9 mouse cellular contexts compared by ENCODE assay signal in the genomic region with DNA sequence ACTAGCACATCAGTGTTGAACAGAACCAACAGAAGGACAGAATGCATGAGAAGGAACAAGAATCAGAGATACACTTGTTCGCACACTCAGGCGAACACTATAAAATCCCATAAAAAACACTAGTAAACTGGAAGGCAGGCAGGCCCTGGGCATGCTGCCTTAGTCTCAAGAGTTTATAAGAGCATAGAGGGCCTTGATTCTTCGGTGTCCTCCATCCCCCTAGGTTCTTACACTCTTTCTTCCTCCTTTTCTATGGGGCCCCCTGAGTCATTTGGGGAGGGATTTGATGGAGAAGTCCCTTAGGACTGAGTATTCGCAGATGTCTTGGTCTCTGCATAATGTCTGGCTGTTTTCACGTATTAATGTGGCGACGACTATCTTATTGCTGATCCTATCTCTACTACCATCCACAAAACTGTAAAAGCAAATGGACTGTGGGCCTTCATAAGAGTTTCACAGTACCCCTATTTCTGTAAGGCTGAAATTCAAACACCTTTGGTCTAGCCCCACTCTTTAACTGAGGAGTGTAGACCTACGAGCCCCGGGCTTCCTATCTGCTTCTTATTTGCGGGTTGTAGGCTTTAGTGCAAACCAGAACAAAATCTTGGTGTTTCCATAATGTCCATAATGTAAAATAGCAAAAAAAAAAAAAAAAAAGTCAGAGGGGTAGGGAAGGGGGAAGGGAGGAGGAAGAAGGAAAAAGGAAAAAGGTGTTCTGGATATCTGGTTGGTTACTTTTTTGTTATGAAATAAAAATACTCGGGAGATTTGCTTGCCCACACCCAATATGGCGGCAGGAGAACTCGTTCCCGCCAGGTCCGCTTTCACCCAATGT. TPM values are rescaled to one million over a fixed set of nuclear protein-coding genes. Genes with fewer than 3 reads are reported as not detected.
DNase-seq lines count a peak whose midpoint lies in the region; ATAC-seq and TF ChIP-seq lines count a peak whose summit lies in the region.
"Had no signal": no experiment of that assay in that cellular context is flagged by ENCODE, and none has a peak within 500 bp of the region (broad histone marks: within the 10 kb centered on the region; RNA-seq: fewer than 3 reads in every experiment).

No protein-coding gene starts in this region.

- no peak overlapping the region for H3K4me2 ChIP-seq in CH12.LX (ENCODE audit: insufficient read depth, low read depth, poor library complexity, severe bottlenecking)
- no peak overlapping the region for H3K4me2 ChIP-seq in forebrain, embryonic 11.5 days (ENCODE audit: low read depth, low read length, severe bottlenecking)
- peak overlapping the region; percentile 82 for H3K4me2 ChIP-seq in liver, embryonic 12.5 days

- in situ Hi-C loops in CH12.LX (cut with MboI; ENCODE audit: low pct_ligation_motif_present, low pct_unique_long_range_greater_than_20kb, low sequenced_read_pairs), result no loop called here

- no peak overlapping the region; the same call in 1 of the 2 replicates for H3K9ac ChIP-seq in CH12.LX (ENCODE audit: insufficient read depth, low read depth)
- no peak overlapping the region for H3K9ac ChIP-seq in forebrain, embryonic 11.5 days (ENCODE audit: low read length)
- peak overlapping the region; percentile 97; the same call in 1 of the 2 replicates for H3K9ac ChIP-seq in liver, embryonic 12.5 days

- peaks cover 16 to 27% of the 10 kb centered on the region in 2 experiments for H3K36me3 ChIP-seq in CH12.LX (replicated peaks in 1 of 2; ENCODE audit: control insufficient read depth in 1 of 2, insufficient read depth in 1 of 2, low read length in 1 of 2)
- peaks cover 3% of the 10 kb centered on the region; the same call in 1 of the 2 replicates for H3K36me3 ChIP-seq in forebrain, embryonic 11.5 days (ENCODE audit: control insufficient read depth, insufficient read depth, low read length)
- peaks cover 32% of the 10 kb centered on the region for H3K36me3 ChIP-seq in liver, embryonic 12.5 days

- H3K4me1 ChIP-seq in CH12.LX (ENCODE audit: control insufficient read depth in 1 of 2, insufficient read depth in 2 of 2), result peaks cover 5 to 27% of the 10 kb centered on the region in 2 experiments
- H3K4me1 ChIP-seq in forebrain, embryonic 11.5 days (replicated peaks; ENCODE audit: control insufficient read depth, insufficient read depth, low read length), result peaks cover 4% of the 10 kb centered on the region
- peaks cover 33% of the 10 kb centered on the region for H3K4me1 ChIP-seq in liver, embryonic 12.5 days

- TF ChIP-seq POLR2A in CH12.LX (IDR thresholded peaks at IDR 0.05; ENCODE audit: low read depth, low read length), result no peak

- dilution Hi-C loops in CH12.LX (cut with MboI; ENCODE audit: extremely low pct_ligation_motif_present, extremely low pct_unique_long_range_greater_than_20kb, low sequenced_read_pairs), result no loop called here

- no peak for TF ChIP-seq EP300 in CH12.LX (IDR thresholded peaks at IDR 0.05; ENCODE audit: low read length)

- 55% methylated on average over 15 of the region's 15 CpGs for WGBS in forebrain, embryonic 11.5 days
- WGBS in liver, embryonic 12.5 days (ENCODE audit: insufficient replicate concordance), result 47% methylated on average over 15 of the region's 15 CpGs

- H3K27me3 ChIP-seq in CH12.LX (replicated peaks), result no peaks in the 10 kb centered on the region
- no peaks in the 10 kb centered on the region for H3K27me3 ChIP-seq in forebrain, embryonic 11.5 days (ENCODE audit: control insufficient read depth, insufficient read depth, low read length)
- H3K27me3 ChIP-seq in liver, embryonic 12.5 days (replicated peaks), result peaks cover 12% of the 10 kb centered on the region; the same call in 1 of the 2 replicates

- peaks cover 34% of the 10 kb centered on the region for H3K79me2 ChIP-seq in CH12.LX (replicated peaks; ENCODE audit: control insufficient read depth, extremely low read depth, insufficient read depth, poor library complexity, severe bottlenecking)

- H3K27ac ChIP-seq in CH12.LX (ENCODE audit: insufficient read depth, low read depth), result no peak overlapping the region
- no peak overlapping the region; the same call in 1 of the 2 replicates for H3K27ac ChIP-seq in forebrain, embryonic 11.5 days (ENCODE audit: low read depth, low read length)
- H3K27ac ChIP-seq in liver, embryonic 12.5 days, result peak overlapping the region; percentile 97

- TF ChIP-seq CTCF in CH12.LX (conservative IDR thresholded peaks at IDR 0.05 in 1 of 2, IDR thresholded peaks at IDR 0.05 in 1 of 2; ENCODE audit: low read depth in 2 of 2, low read length in 2 of 2), result no peak

- peak overlapping the region in 1 of 3 experiments; percentile 91 for H3K4me3 ChIP-seq in CH12.LX (replicated peaks in 1 of 3; ENCODE audit: low read depth in 2 of 3, low read length in 2 of 3, poor library complexity in 1 of 3)
- H3K4me3 ChIP-seq in forebrain, embryonic 11.5 days (ENCODE audit: low read depth, low read length), result peak overlapping the region; percentile 67
- H3K4me3 ChIP-seq in liver, embryonic 12.5 days, result peak overlapping the region; percentile 91

- peak; percentile 14; the same call in 1 of the 2 replicates for ATAC-seq in frontal cortex, adult (ENCODE audit: low TSS enrichment)
- ATAC-seq in forebrain, embryonic 11.5 days (replicated peaks; ENCODE audit: low FRiP score), result peak; percentile 2; the same call in 1 of the 2 replicates
- ATAC-seq in liver, embryonic 12.5 days, result no peak
- no peak for ATAC-seq in megakaryocyte-erythroid progenitor cell, adult 5-6 weeks (replicated peaks; ENCODE audit: low FRiP score, low TSS enrichment, poor library complexity, severe bottlenecking)

- H3K9me3 ChIP-seq in CH12.LX (replicated peaks; ENCODE audit: low read length), result no peaks in the 10 kb centered on the region
- no peaks in the 10 kb centered on the region for H3K9me3 ChIP-seq in forebrain, embryonic 11.5 days (ENCODE audit: control insufficient read depth, low read length)
- no peaks in the 10 kb centered on the region for H3K9me3 ChIP-seq in liver, embryonic 12.5 days (replicated peaks)

- DNase-seq in frontal cortex, postnatal 36 days (ENCODE audit: low spot score in 2 of 2), result no peak
- DNase-seq in CH12.LX (ENCODE audit: extremely low read depth) (peak; percentile 15), adipocyte (ENCODE audit: low spot score) (no peak)
- DNase-seq in forebrain, embryonic 11.5 days (ENCODE audit: low spot score), result peak; percentile 50
- no peak for DNase-seq in adrenal gland, adult 18-20 months (ENCODE audit: low spot score in 2 of 2)

- TF ChIP-seq RAD21 in CH12.LX (IDR thresholded peaks at IDR 0.05; ENCODE audit: low read depth, low read length), result no peak

TF ChIP-seq in CH12.LX, 34 proteins besides CTCF, POLR2A, EP300 and RAD21:
- TF ChIP-seq POLR2AphosphoS2 (IDR thresholded peaks at IDR 0.05; ENCODE audit: low read depth, low read length), result no peak
- TF ChIP-seq USF1 (IDR thresholded peaks at IDR 0.05; ENCODE audit: low read depth, low read length), result no peak
- no peak for TF ChIP-seq ZKSCAN1 (IDR thresholded peaks at IDR 0.05; ENCODE audit: borderline replicate concordance, low read depth, low read length)
- no peak for TF ChIP-seq ZMIZ1 (IDR thresholded peaks at IDR 0.05; ENCODE audit: low read depth, low read length)
- no peak for TF ChIP-seq MYC (IDR thresholded peaks at IDR 0.05; ENCODE audit: low read depth, low read length)

RNA-seq across cellular contexts. Expression of gene Rrm1, which starts 0.5 kb away (rescaled TPM):
- 156 and 191 TPM in 2 replicates for total RNA-seq in CH12.LX (2012; rRNA removed)
- total RNA-seq in CH12.LX (2014; rRNA removed), result 227 and 253 TPM in 2 replicates
- 248 and 308 TPM in 2 replicates for polyA plus RNA-seq in CH12.LX (2012; ENCODE audit: insufficient read length, low read depth)
- 274 and 290 TPM in 2 replicates for polyA plus RNA-seq in forebrain, embryonic 11.5 days (2014; fragmentation: Nextera tagmentation; extraction: Ambion mirVana)
- 254 and 266 TPM in 2 replicates for polyA plus RNA-seq in liver, embryonic 12.5 days (2016; fragmentation: Nextera tagmentation; extraction: Ambion mirVana)
- 10 to 100 TPM; 13.9 to 15.4 TPM for total RNA-seq in adrenal gland, adult 18-20 months (2021)
- total RNA-seq in megakaryocyte-erythroid progenitor cell, adult 5-6 weeks (2014; fragmentation: Nextera tagmentation), result 270 and 301 TPM in 2 replicates
- 1,022 TPM in 2 replicates for total RNA-seq in megakaryocyte-erythroid progenitor cell, adult 5-6 weeks (2017)

RNA-seq across cellular contexts. Expression of gene Olfr543, which starts 40.4 kb away (rescaled TPM):
- total RNA-seq in CH12.LX (2012; rRNA removed) (not detected in 2 replicates), CH12.LX (2014; rRNA removed) (not detected in 2 replicates)
- polyA plus RNA-seq in CH12.LX (2012; ENCODE audit: insufficient read length, low read depth), result 0.89 and 1.1 TPM in 2 replicates
- 1.0 and 1.5 TPM in 2 replicates for polyA plus RNA-seq in forebrain, embryonic 11.5 days (2014; fragmentation: Nextera tagmentation; extraction: Ambion mirVana)
- 0.33 and 0.41 TPM in 2 replicates for polyA plus RNA-seq in liver, embryonic 12.5 days (2016; fragmentation: Nextera tagmentation; extraction: Ambion mirVana)
- total RNA-seq in adrenal gland, adult 18-20 months (2021), result not detected
- not detected in 2 replicates for total RNA-seq in megakaryocyte-erythroid progenitor cell, adult 5-6 weeks (2014; fragmentation: Nextera tagmentation)
- total RNA-seq in megakaryocyte-erythroid progenitor cell, adult 5-6 weeks (2017), result 0.09 TPM in 1 of 2 replicates, not detected in the other
- polyA plus RNA-seq: large intestine, adult 2 months had no signal

RNA-seq across cellular contexts. Expression of gene Olfr544, which starts 47.1 kb away (rescaled TPM):
- not detected in 2 replicates for total RNA-seq in CH12.LX (2012; rRNA removed)
- total RNA-seq in CH12.LX (2014; rRNA removed), result not detected in 2 replicates
- 0.07 and 0.23 TPM in 2 replicates for polyA plus RNA-seq in CH12.LX (2012; ENCODE audit: insufficient read length, low read depth)
- polyA plus RNA-seq in forebrain, embryonic 11.5 days (2014; fragmentation: Nextera tagmentation; extraction: Ambion mirVana), result 0.11 and 0.40 TPM in 2 replicates
- 0.04 and 0.19 TPM in 2 replicates for polyA plus RNA-seq in liver, embryonic 12.5 days (2016; fragmentation: Nextera tagmentation; extraction: Ambion mirVana)
- not detected for total RNA-seq in adrenal gland, adult 18-20 months (2021)
- not detected in 2 replicates for total RNA-seq in megakaryocyte-erythroid progenitor cell, adult 5-6 weeks (2014; fragmentation: Nextera tagmentation)
- total RNA-seq in megakaryocyte-erythroid progenitor cell, adult 5-6 weeks (2017), result 0.05 TPM in 1 of 2 replicates, not detected in the other
- polyA plus RNA-seq: large intestine, adult 2 months had no signal

RNA-seq across cellular contexts. Expression of gene Olfr545, which starts 58.3 kb away (rescaled TPM):
- total RNA-seq in CH12.LX (2012; rRNA removed) (not detected in 2 replicates), CH12.LX (2014; rRNA removed) (not detected in 2 replicates)
- polyA plus RNA-seq in CH12.LX (2012; ENCODE audit: insufficient read length, low read depth), result not detected in 2 replicates
- polyA plus RNA-seq in forebrain, embryonic 11.5 days (2014; fragmentation: Nextera tagmentation; extraction: Ambion mirVana), result 0.09 and 0.12 TPM in 2 replicates
- not detected in 2 replicates for polyA plus RNA-seq in liver, embryonic 12.5 days (2016; fragmentation: Nextera tagmentation; extraction: Ambion mirVana)
- total RNA-seq in adrenal gland, adult 18-20 months (2021), result not detected
- not detected in 2 replicates for total RNA-seq in megakaryocyte-erythroid progenitor cell, adult 5-6 weeks (2014; fragmentation: Nextera tagmentation)
- total RNA-seq in megakaryocyte-erythroid progenitor cell, adult 5-6 weeks (2017), result not detected in 2 replicates
- polyA plus RNA-seq: large intestine, adult 2 months had no signal

Comparison
In these comparisons a context has a peak if more than half of its experiments do, and no peak if none do; other contexts are left out.
1. ATAC-seq: peak in frontal cortex, adult (single experiment) and forebrain, embryonic 11.5 days (single experiment); none in liver, embryonic 12.5 days (single experiment) and megakaryocyte-erythroid progenitor cell, adult 5-6 weeks (single experiment).
2. DNase-seq: peak in CH12.LX (single experiment) and forebrain, embryonic 11.5 days (single experiment); none in frontal cortex, postnatal 36 days (0 of 2), adrenal gland, adult 18-20 months (0 of 2) and adipocyte (single experiment).
3. RNA of gene Rrm1, which starts 0.5 kb away (total RNA-seq): 270 to 1,022 TPM in megakaryocyte-erythroid progenitor cell, adult 5-6 weeks and 156 to 253 TPM in CH12.LX; 13.9 to 15.4 TPM in adrenal gland, adult 18-20 months; every median in the first group is over 4 times any median in the second.